Mouse (Mus musculus) subcutaneous adipose tissue, adult 2 months (tissue): Measurements from ENCODE around the gene Rpp21. TPM values are rescaled to one million over a fixed set of nuclear protein-coding genes. Genes with fewer than 3 reads are reported as not detected.

Experiments
- polyA plus RNA-seq: library from polyadenylated mRNA; depleted of rRNA; stranded (reverse); fragments of >200 nt; gene quantifications from 2 replicates; pipeline ENCODE4 v1.2.3, GENCODE M21; 2012; ENCODE audit warnings: low replicate concordance; rRNA removed

Gene Rpp21
- 59.1 and 59.4 TPM in 2 replicates for polyA plus RNA-seq

GRCm38 (mm10) chr17:36257969-36258368 lies at the start of gene Rpp21:
Gene Rpp21 (minus strand): TSS chr17:36258069.

GRCm38 (mm10) chr17:36286390-36286789 lies 28.5 kb upstream of the Rpp21 start, which contains the start of gene H2-M10.2:
Gene H2-M10.2 (minus strand): TSS chr17:36286490.

DNA sequence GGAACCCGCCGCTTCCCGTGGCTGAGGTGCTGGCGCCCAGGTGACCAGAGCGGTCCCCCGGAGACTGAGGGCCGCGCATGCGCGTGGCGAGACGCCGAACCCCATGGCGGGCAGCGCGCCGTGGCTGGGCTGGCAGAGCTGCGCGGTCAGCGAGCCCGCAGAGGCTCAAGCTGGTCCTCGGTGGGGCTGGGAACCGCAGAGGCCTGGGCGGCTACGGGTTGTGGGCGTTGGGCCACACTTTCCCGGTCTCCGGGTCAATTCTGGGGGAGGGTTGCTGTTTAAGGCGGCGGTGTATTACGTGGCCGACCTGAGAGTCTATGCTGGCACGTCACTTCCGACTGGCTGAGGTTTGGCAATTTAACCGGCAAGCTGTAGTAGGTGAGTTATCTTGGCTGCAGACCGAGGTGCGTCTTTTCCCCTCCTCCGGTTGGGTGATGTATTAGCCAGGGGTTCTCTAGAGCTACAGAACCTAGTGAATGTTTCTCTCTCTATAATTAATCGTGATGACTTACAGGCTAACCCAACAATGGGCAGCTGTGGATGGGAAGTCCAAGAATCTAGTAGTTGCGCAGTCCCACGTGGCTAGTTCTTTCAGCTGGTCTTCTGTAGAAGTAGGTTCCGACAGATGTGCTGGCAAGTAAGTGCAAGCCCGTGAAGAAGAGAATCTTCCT lies 13.9 kb upstream of the Rpp21 start, which contains the start of gene Trim39:
TSS of gene Trim39 (minus strand) at position 662 of the 671 bp plus-strand sequence.

Other genes starting within 250 kb of the Rpp21 start
- gene H2-T24, start 237.5 kb downstream of the Rpp21 start, polyA plus RNA-seq, result 2.8 and 14.8 TPM in 2 replicates
- 124 and 208 TPM in 2 replicates for gene H2-T23, start 225.2 kb downstream of the Rpp21 start, polyA plus RNA-seq
- 82.2 and 154 TPM in 2 replicates for gene H2-T22, start 215.3 kb downstream of the Rpp21 start, polyA plus RNA-seq
- gene Gm6034, start 215.1 kb downstream of the Rpp21 start, polyA plus RNA-seq, result 0.14 TPM in 1 of 2 replicates, not detected in the other
- gene Gm11127, start 199.7 kb downstream of the Rpp21 start, polyA plus RNA-seq, result 0.21 and 0.52 TPM in 2 replicates
- 0.33 and 0.83 TPM in 2 replicates for gene Gm19684, start 136.4 kb downstream of the Rpp21 start, polyA plus RNA-seq
- gene Gm7030, start 128.6 kb downstream of the Rpp21 start, polyA plus RNA-seq, result 0.33 TPM in 1 of 2 replicates, not detected in the other
- gene Gm8909, start 89.5 kb downstream of the Rpp21 start, polyA plus RNA-seq, result not detected in 2 replicates
- gene H2-T3, start 67.8 kb downstream of the Rpp21 start, polyA plus RNA-seq, result 0.13 TPM in 1 of 2 replicates, not detected in the other
- 9.9 and 19.6 TPM in 2 replicates for gene Trim39, start 14.2 kb upstream of the Rpp21 start, polyA plus RNA-seq
- not detected in 2 replicates for gene H2-M10.2, start 28.4 kb upstream of the Rpp21 start, polyA plus RNA-seq
- gene H2-M10.1, start 68.1 kb upstream of the Rpp21 start, polyA plus RNA-seq, result not detected in 2 replicates
- not detected in 2 replicates for gene H2-M10.3, start 110.3 kb upstream of the Rpp21 start, polyA plus RNA-seq
- not detected in 2 replicates for gene H2-M10.4, start 204.3 kb upstream of the Rpp21 start, polyA plus RNA-seq